Mouse (Mus musculus) telencephalon, adult 2 months (tissue): ENCODE results near the gene Limd2.
A peak's percentile ranks its signal among the peaks of the same experiment; 100 is the strongest.
"Not testable (repeated sequence)": the region's sequence is repeated elsewhere in the genome, so short reads cannot be mapped to it uniquely, and the experiment has no call there.

ENCODE experiments used
- DNase-seq: peaks from one replicate; pipeline ENCODE4 v3.0.0-alpha.2; 2011; ENCODE audit warnings: low read depth, low spot score

Gene Limd2

GRCm38 (mm10) chr11:106160841-106161721 is at the start of gene Limd2, which contains the start of gene Gm10840:
Limd2 (minus strand) TSS chr11:106160860.
Gm10840 (plus strand) TSS chr11:106160850.
- peak; percentile 96 for DNase-seq

- no peak for DNase-seq
Observed at GRCm38 (mm10) chr11:106202123-106202465, 41.4 kb upstream of the Limd2 start, which contains the start of gene Strada. Strada (minus strand) TSS chr11:106202168.

DNA sequence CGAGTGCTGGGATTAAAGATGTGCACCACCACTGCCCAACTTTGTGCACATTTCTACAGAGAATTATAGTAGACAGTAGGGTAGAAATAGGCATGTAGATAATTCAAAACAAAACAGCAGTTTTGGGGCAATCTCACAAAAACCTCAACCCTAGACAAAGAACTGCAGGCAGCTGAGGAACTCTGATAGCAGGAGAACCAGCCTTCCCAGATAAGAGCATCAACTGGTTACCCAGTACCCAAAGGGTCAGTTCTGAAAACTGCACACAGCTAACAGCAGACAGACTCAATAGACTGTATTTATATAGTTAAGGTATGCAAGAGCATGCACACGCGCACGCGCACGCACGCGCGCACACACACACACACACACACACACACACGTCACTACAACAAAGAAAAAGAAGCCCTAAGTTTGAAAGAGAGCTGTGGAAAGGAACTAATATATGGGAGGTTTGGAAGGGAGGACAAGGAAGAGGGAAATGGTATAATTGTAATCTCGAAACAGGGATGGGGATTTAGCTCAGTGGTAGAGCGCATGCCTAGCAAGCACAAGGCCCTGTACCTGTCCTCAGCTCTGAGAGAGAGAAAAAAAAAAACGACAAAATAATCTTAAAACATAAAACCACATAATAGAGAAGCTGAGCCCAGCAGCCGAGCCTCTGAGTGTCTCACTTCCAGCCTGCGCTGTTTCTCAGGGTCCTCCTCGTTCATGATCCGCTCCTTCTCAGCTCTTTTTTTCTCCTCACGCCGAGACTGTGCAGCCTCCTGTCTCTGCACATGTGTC is 40.9 kb upstream of the Limd2 start:
- no peak for DNase-seq

GRCm38 (mm10) chr11:106200756-106201155 is 40.1 kb upstream of the Limd2 start:
- no peak for DNase-seq

GRCm38 (mm10) chr11:106199997-106200396 is 39.3 kb upstream of the Limd2 start:
- not testable (repeated sequence) for DNase-seq

DNA sequence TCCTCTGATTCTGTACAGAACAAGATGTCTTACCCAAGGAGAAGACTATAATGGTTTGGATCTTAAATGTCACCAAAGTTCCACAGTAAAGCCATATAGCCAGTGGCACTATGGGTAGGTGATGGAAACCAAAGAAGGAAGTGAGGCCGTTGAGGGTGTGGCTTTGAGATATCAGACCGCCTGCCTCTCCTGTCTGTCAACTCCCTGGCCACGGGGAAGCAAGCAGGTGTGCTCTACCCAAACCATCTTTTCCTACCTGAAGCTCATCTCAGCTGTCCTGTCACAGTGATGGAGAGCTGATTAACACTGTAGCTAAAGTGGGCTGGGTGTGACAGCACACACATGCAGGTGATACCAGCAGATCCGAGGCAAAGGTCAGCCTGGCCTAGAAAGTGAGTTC is 37.6 kb upstream of the Limd2 start:
- no peak for DNase-seq

DNA sequence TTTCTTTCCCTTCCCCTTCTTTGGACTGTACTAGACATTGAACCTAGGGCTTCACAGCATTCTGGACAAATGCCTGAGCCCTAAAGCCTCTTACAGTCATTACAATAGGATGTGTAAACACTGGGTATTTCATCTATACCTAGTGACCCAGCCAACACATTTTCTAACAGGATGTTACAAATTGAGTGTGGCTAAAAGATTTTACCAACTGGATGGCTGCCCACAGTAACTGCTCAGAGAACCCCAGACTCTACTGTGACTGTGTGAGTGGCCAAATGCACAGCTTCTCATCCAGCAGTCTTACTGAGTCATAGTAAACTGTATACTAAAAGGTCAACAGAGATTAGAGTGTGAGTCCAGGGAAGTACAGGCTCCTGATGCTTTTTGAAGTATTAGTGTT is 34.7 kb upstream of the Limd2 start:
- DNase-seq = no peak

DNA sequence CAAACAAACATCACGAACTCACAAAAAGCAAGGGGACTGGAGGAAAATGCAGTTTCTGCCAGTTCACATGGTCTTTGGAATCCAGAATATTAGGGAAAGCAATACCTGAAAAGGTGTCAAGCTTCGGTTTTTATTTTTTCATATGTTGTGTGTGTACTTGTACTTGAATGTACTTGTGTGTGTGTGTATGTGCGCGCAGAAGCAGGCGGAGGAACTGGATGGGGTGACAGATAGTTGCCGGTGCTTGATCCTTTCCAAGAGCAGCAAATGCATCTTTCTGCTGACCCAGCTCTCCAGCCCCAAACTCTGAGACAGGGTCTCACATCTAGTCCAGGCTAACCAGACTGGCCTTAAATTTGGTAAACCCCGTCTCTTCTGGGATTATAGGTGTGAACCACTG is 34.2 kb upstream of the Limd2 start:
- no peak for DNase-seq

DNA sequence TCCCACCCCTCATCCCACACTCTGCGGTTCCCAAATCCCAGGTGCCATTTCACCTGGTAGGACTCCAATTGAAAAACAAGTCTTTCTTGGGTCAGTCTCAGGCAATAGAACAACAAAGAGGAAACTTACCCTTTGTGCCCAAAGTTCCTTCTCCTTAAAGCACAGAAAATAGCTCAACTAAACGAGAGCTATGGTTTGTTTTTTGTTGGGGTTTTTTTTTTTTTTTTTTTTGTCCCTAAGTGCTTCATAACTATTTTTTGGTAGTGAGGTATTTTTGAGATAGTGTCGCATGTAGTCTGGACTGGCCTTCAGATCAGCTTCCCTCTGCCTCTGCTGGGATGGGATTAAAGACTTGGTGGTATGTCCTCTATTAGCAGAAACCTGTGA is 33.5 kb upstream of the Limd2 start:
- no peak for DNase-seq

GRCm38 (mm10) chr11:106193371-106194154 is 32.9 kb upstream of the Limd2 start:
- peak; percentile 98 for DNase-seq

DNA sequence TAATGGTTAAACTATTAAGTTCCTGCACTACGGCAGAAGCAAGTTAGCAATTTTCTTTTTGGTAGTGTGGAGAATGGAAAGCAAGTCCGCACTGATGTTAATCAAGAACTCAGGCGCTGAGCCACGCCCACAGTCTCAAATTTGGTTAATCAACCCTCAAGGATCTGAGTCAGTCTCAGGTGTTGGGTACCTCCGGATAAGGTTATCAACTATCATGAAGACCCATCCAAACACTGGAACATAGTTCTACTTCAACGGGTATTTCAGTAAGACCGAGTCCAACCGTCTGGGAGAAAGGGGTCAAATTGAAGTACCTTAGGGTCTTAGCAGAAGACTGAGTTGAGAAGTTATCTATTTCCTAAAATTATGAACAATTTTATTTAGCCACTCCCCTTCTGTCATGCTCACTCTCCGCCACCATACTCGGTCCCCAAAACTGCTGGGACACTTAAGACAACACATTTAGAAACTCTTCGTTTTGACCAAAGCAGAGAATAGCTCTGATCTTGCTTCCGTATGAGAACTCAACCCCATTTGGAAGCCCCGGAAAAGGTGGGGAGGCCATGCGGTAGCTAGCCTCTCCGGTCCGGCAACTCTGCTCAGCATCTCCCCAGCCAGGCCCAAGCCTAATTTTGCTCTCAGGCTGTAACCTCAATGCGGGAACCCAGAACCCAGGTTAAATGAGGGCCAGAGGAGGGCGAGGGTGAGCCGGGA is 32.2 kb upstream of the Limd2 start:
- DNase-seq = no peak

DNA sequence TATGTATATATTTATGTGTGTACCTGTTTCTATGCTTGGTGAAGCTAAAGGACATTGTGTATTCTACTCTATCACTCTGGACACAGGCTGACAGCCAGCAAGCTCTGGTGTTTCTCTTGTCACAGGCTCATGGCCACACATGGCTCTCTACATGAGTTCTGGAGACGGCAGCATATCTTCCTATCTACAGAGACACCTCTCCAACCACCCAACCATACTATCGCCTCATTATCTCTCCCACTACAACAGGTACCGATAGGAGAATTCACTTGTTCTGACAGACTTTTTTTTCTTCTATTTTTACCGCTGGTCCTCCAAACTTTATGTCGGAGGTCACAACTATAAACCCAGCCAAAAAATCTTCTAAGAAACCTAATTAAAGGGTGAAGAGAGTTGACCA is 31.6 kb upstream of the Limd2 start:
- no peak for DNase-seq

GRCm38 (mm10) chr11:106191716-106192115 is 31.1 kb upstream of the Limd2 start:
- no peak for DNase-seq

DNA sequence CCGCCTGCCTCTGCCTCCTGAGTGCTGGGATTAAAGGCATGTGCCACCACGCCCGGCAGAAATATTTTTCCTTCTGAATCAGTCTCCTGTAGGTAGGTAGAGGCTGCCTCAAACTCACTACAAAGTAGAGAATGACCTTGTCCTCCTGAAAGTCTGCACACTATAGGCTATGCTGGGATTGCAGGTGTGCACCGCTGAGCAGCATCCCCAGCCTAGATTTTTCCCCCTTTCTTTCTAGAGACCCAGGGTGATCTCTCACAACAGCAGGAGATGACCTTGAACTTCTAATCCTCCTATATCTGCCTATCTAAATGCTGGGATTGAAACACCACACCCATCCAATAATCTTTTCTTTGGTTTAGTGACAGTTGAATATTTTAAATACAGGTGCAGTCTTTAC is 26.7 kb upstream of the Limd2 start:
- no peak for DNase-seq

DNA sequence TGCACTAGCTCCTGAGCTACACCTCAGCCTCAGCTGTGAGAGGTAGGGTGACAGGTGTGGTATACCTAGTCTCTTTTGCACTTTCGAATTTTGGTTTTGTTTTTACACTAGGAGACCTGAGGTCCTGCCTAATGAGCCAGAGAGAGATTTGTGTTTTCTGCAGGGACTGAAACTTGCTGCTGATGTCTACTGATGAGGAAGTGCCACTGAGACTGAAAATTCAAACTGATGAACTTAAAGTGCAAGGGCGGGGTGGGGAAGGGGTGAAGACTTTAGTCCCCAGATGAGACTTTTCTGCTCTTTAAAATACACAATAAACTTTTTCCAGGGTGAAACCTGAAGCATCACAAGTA is 19.8 kb upstream of the Limd2 start:
- no peak for DNase-seq

- DNase-seq = peak; percentile 74
Observed at GRCm38 (mm10) chr11:106179711-106180448, 19.2 kb upstream of the Limd2 start.

- no peak for DNase-seq
Observed at GRCm38 (mm10) chr11:106178036-106178782, 17.5 kb upstream of the Limd2 start.

GRCm38 (mm10) chr11:106176372-106176771 is 15.7 kb upstream of the Limd2 start:
- DNase-seq = no peak

DNA sequence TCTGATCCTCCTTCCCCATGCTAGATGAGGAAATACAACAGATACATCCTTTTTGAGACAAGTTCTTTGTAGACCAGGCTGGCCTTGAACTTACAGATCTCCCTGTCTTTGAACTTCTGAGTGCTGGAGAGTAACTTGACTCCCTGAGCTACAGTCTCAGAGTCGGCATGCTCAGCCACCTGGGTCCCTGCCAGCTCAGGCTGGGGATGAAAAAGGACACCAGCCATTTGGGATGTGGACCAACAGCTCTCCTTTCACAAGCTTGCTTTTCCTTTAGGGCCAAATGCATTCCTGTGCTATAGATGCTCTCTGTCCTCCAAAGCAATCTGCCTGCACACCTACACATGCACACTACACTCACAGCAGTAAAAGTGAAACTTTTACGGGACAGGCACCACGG is 14.4 kb upstream of the Limd2 start:
- DNase-seq = no peak

DNA sequence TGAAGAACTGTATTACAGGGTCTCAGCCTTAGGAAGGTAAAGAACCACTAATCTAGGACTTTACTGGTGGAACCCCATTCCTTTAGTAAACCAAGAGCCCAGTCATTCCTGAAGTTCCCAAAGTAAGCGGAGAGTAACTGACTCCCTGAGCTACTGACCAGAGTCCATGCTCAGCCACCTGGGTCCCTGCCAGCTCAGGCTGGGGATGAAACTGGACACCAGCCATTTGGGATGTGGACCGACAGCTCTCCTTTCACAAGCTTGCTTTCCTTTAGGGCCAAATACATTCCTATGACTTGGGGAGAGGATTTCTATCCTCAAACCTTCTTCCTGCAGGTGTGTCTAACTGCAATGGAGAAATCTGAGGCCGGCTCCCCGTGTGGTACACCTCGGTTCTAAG is 13.7 kb upstream of the Limd2 start:
- no peak for DNase-seq
